Mouse (Mus musculus) midbrain, embryonic 13.5 days (tissue): ENCODE results near the gene St6gal1. TPM values are rescaled to one million over a fixed set of nuclear protein-coding genes. Genes with fewer than 3 reads are reported as not detected.

Experiments used
- ATAC-seq: fragments of 200-750 bp; cut with Nextera tagmentation; 2 replicates; pipeline ENCODE4 v1.8.0; 2017; ENCODE audit warnings: mild to moderate bottlenecking, moderate TSS enrichment, moderate library complexity
- H3K27ac ChIP-seq: fragments of 300-500 bp; sonication (generic); 2 replicates; pipeline ENCODE4 v1.5.1; 2015; ENCODE audit warnings: inconsistent platforms, mild to moderate bottlenecking, moderate library complexity
- H3K27me3 ChIP-seq: fragments of 300-500 bp; sonication (generic); 2 replicates; pipeline ENCODE4 v1.6.1; 2015; ENCODE audit warnings: mild to moderate bottlenecking, inconsistent platforms
- H3K36me3 ChIP-seq: fragments of 300-500 bp; sonication (generic); 2 replicates; pipeline ENCODE4 v1.6.1; 2015; ENCODE audit warnings: mild to moderate bottlenecking, inconsistent platforms
- H3K4me1 ChIP-seq: fragments of 300-500 bp; sonication (generic); replicated peaks from 2 replicates; pipeline ENCODE4 v1.6.1; 2015; ENCODE audit warnings: inconsistent platforms
- H3K4me2 ChIP-seq: fragments of 300-500 bp; sonication (generic); replicated peaks from 2 replicates; pipeline ENCODE4 v1.6.1; 2015; ENCODE audit warnings: moderate library complexity, mild to moderate bottlenecking, inconsistent platforms
- H3K4me3 ChIP-seq: fragments of 300-500 bp; sonication (generic); replicated peaks from 2 replicates; pipeline ENCODE4 v1.5.1; 2015; ENCODE audit warnings: mild to moderate bottlenecking, inconsistent platforms
- H3K9ac ChIP-seq: fragments of 300-500 bp; sonication (generic); replicated peaks from 2 replicates; pipeline ENCODE4 v1.6.1; 2015; ENCODE audit warnings: mild to moderate bottlenecking, inconsistent platforms
- H3K9me3 ChIP-seq: fragments of 300-500 bp; sonication (generic); 2 replicates; pipeline ENCODE4 v1.6.1; 2016; ENCODE audit warnings: mild to moderate bottlenecking, inconsistent platforms
- WGBS: fragments of 180-500 bp; shearing (Covaris S2); methylation state at CpG from one replicate; pipeline ENCODE4 v1.1.7; 2015; 5-methylcytosine and 5-hydroxymethylcytosine counted together
- polyA plus RNA-seq: library from polyadenylated mRNA; unstranded; fragments of >200 nt; fragmentation: Nextera tagmentation; extraction: Ambion mirVana; gene quantifications from 2 replicates; pipeline ENCODE4 v1.2.1, GENCODE M21; 2015

St6gal1 gene
- polyA plus RNA-seq, 1 experiment from 2014 or later: 44.5 TPM

DNA sequence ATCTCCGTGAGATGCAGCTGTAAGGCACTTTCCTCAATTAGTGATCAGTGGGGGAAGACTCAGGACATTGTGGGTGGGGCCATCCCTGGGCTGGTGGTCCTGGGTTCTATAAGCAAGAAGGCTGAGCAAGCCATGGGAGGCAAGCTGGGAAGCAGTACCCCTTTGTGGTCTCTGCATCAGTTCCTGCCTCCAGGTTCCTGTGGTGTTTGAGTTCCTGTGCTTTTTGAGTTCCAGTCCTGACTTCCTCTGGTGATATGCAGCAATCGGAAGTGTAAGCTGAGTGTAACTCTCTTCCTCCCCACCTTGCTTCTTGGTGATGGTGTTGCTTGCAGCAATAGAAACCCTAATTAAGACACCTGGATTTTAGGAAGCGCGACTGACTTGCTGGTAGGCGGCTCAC lies 58.4 kb downstream of the St6gal1 start:
- Histone ChIP-seq H3K4me1 (no peaks in the 10 kb centered on the region; the same call in 1 of the 2 replicates), H3K9ac (no peak overlapping the region), H3K9me3 (no peaks in the 10 kb centered on the region), H3K4me2 (no peak overlapping the region), H3K27ac (no peak overlapping the region), H3K4me3 (no peak overlapping the region), H3K36me3 (no peaks in the 10 kb centered on the region), H3K27me3 (no peaks in the 10 kb centered on the region)
- 93% methylated on average over 5 of the region's 5 CpGs for WGBS
- ATAC-seq: no peak

DNA sequence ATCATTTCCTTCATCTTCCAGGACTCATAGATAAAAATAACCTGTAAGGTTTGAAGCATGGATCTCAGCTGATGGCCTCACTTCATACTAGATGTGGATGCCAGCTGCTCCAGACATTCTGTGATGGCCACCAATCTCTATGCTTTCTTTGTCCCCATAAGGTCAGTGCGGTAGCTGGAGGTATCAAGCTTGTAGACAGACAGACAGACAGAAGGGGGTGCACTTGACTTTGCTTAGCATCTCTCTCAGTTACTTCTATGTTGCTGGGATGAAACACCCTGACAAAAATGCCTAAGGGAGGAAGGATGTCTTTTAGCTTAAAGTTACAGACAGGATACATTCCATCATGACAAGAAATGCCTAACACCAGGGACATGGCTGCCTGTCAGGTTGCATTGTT lies 59.1 kb downstream of the St6gal1 start:
- no peak overlapping the region for H3K4me3 ChIP-seq
- H3K9me3 ChIP-seq: no peaks in the 10 kb centered on the region
- no peak overlapping the region for H3K9ac ChIP-seq
- H3K27ac ChIP-seq: no peak overlapping the region
- 88% methylated on average over 1 of the region's 1 CpGs for WGBS
- no peaks in the 10 kb centered on the region; the same call in 1 of the 2 replicates for H3K4me1 ChIP-seq
- no peak overlapping the region for H3K4me2 ChIP-seq
- H3K27me3 ChIP-seq: no peaks in the 10 kb centered on the region
- ATAC-seq: no peak
- H3K36me3 ChIP-seq: no peaks in the 10 kb centered on the region

- ATAC-seq: no peak
- H3K9me3 ChIP-seq: no peaks in the 10 kb centered on the region
- no peaks in the 10 kb centered on the region for H3K36me3 ChIP-seq
- H3K4me1 ChIP-seq: no peaks in the 10 kb centered on the region; the same call in 1 of the 2 replicates
- H3K4me3 ChIP-seq: no peak overlapping the region
- H3K27me3 ChIP-seq: no peaks in the 10 kb centered on the region
- no peak overlapping the region for H3K27ac ChIP-seq
- H3K9ac ChIP-seq: no peak overlapping the region
- H3K4me2 ChIP-seq: no peak overlapping the region
- 92% methylated on average over 15 of the region's 15 CpGs for WGBS
Observed at GRCm38 (mm10) chr16:23284470-23285394, 60.2 kb downstream of the St6gal1 start.

DNA sequence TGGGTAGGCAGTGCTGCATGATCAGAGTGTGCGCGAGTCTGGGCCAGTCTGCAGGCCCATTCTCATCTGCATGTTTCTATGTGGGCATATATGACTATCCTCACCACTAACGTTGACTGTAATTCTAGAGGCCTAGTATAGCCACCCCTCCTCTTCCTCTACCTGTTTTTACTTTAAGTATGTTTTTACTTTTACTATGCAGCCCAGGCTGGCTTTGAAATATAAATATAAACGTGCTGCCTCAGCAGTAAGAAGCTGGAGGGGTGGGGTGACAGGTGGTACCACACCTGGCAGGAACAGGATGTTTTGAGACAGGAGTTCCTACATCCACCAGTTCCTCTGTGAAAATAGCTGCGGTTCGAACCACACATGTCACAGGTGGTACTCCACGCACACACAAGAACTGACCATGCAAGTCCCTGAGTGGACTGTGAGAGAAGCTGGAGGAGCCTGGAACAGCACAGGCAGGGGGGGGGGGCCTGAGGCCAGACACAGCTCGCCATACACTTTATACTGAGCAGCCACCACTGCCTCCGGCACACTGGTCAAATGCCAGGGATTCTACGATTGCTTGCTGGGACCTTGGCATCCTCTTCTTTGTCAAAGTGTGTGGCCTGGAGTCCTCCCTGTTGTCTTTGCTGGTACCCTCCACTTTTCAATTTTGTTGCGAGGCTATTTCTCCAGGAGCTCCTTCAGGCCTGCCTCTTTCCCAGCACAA lies 62.0 kb downstream of the St6gal1 start:
- ATAC-seq: no peak
- H3K36me3 ChIP-seq: 0 out of 2 replicates have a peak, but pooled peaks cover 5% of the 10 kb centered on the region
- no peak overlapping the region for H3K9ac ChIP-seq
- H3K4me1 ChIP-seq: no peaks in the 10 kb centered on the region
- no peaks in the 10 kb centered on the region for H3K27me3 ChIP-seq
- H3K9me3 ChIP-seq: no peaks in the 10 kb centered on the region
- 85% methylated on average over 11 of the region's 11 CpGs for WGBS
- H3K27ac ChIP-seq: no peak overlapping the region
- H3K4me3 ChIP-seq: no peak overlapping the region
- H3K4me2 ChIP-seq: no peak overlapping the region

DNA sequence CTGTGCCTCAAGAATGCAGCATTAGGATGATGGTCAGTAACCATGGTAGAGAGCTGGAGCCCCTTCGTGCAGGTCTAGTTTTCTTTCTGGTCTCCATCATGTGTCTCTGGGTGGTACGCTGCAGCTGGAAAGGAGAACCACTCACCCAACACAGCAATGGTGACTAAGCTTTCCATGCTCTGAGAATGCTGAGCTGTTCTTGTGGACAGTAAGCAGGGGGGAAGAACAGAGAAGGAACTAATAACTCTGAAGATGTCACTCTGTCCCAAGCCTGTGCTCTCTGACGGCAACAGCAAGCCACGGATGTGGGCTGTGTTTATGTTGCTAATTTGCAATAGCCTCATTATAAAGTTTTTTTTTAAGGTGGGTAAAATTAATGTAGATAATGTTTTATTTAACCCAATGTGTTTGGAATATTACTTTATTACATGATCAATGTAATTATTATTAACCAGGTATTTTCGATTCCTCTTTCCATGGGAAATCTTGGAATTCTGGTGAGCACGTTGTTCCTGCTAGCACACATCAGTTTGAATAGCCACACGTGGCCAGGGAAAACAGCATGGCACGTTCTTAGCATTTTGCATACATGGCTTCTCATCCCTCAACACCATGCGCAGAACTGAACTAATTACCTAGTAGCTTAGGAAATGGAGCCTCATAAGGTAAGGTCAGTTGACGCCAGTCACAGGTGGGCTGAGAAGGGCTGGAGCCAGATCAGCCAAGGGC lies 62.9 kb downstream of the St6gal1 start:
- 92% methylated on average over 10 of the region's 10 CpGs for WGBS

GRCm38 (mm10) chr16:23288103-23288502 lies 63.6 kb downstream of the St6gal1 start:
- Histone ChIP-seq H3K4me2 (no peak overlapping the region), H3K4me3 (no peak overlapping the region), H3K27ac (no peak overlapping the region), H3K9me3 (no peaks in the 10 kb centered on the region), H3K27me3 (no peaks in the 10 kb centered on the region), H3K36me3 (0 out of 2 replicates have a peak, but pooled peaks cover 5% of the 10 kb centered on the region), H3K4me1 (no peaks in the 10 kb centered on the region), H3K9ac (no peak overlapping the region)
- 92% methylated on average over 9 of the region's 9 CpGs for WGBS
- ATAC-seq: no peak

More for the DNA sequence above, 62.9 kb downstream of the St6gal1 start:
- no peaks in the 10 kb centered on the region for H3K4me1 ChIP-seq
- no peak overlapping the region for H3K27ac ChIP-seq
- H3K9me3 ChIP-seq: no peaks in the 10 kb centered on the region
- 0 out of 2 replicates have a peak, but pooled peaks cover 5% of the 10 kb centered on the region for H3K36me3 ChIP-seq
- no peak overlapping the region for H3K4me2 ChIP-seq
- H3K4me3 ChIP-seq: no peak overlapping the region
- H3K27me3 ChIP-seq: no peaks in the 10 kb centered on the region
- no peak overlapping the region for H3K9ac ChIP-seq
- ATAC-seq: no peak

DNA sequence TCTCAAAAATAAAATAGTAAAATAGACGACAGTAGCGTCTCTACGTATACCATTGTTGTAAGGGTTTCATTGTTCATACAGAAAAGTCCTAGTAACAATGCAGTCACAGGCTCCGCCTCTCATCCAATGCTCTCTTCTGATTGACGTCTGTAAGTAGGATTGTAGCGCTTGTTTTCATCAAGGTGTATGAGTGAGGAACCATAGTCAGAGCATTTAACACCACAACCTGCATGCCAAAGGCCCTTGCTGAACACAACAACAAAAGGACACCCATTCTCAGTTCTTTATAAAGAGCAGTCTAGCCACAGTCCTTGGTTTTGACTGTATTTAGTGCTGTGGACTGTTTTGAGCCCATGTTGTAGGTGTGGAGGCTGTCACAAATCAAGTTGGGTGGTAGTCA lies 64.9 kb downstream of the St6gal1 start:
- Histone ChIP-seq H3K4me3 (no peak overlapping the region), H3K4me1 (no peaks in the 10 kb centered on the region), H3K4me2 (no peak overlapping the region), H3K27me3 (no peaks in the 10 kb centered on the region), H3K27ac (no peak overlapping the region), H3K9me3 (no peaks in the 10 kb centered on the region), H3K9ac (no peak overlapping the region), H3K36me3 (0 out of 2 replicates have a peak, but pooled peaks cover 5% of the 10 kb centered on the region)
- WGBS: 92% methylated on average over 6 of the region's 6 CpGs
- no peak for ATAC-seq

- Histone ChIP-seq H3K27ac (no peak overlapping the region), H3K36me3 (0 out of 2 replicates have a peak, but pooled peaks cover 5% of the 10 kb centered on the region), H3K9me3 (no peaks in the 10 kb centered on the region), H3K4me2 (no peak overlapping the region), H3K27me3 (no peaks in the 10 kb centered on the region), H3K4me3 (no peak overlapping the region), H3K4me1 (no peaks in the 10 kb centered on the region), H3K9ac (no peak overlapping the region)
- ATAC-seq: no peak
- WGBS: 91% methylated on average over 9 of the region's 9 CpGs
Observed at GRCm38 (mm10) chr16:23290171-23290570, 65.6 kb downstream of the St6gal1 start.

GRCm38 (mm10) chr16:23291521-23291920 lies 67.0 kb downstream of the St6gal1 start:
- H3K36me3 ChIP-seq: 0 out of 2 replicates have a peak, but pooled peaks cover 5% of the 10 kb centered on the region
- ATAC-seq: no peak
- H3K27ac ChIP-seq: no peak overlapping the region
- no peak overlapping the region for H3K9ac ChIP-seq
- H3K9me3 ChIP-seq: no peaks in the 10 kb centered on the region
- H3K4me2 ChIP-seq: no peak overlapping the region
- H3K4me1 ChIP-seq: no peaks in the 10 kb centered on the region
- 83% methylated on average over 5 of the region's 5 CpGs for WGBS
- H3K4me3 ChIP-seq: no peak overlapping the region
- H3K27me3 ChIP-seq: no peaks in the 10 kb centered on the region

GRCm38 (mm10) chr16:23294236-23294635 lies 69.7 kb downstream of the St6gal1 start:
- 86% methylated on average over 3 of the region's 3 CpGs for WGBS
- 0 out of 2 replicates have a peak, but pooled peaks cover 5% of the 10 kb centered on the region for H3K36me3 ChIP-seq
- no peak overlapping the region for H3K4me2 ChIP-seq
- no peaks in the 10 kb centered on the region for H3K27me3 ChIP-seq
- no peak overlapping the region for H3K9ac ChIP-seq
- ATAC-seq: no peak
- H3K9me3 ChIP-seq: no peaks in the 10 kb centered on the region
- no peak overlapping the region for H3K4me3 ChIP-seq
- no peak overlapping the region for H3K27ac ChIP-seq
- H3K4me1 ChIP-seq: no peaks in the 10 kb centered on the region

- Histone ChIP-seq H3K4me3 (no peak overlapping the region), H3K4me2 (no peak overlapping the region), H3K27ac (no peak overlapping the region), H3K36me3 (0 out of 2 replicates have a peak, but pooled peaks cover 5% of the 10 kb centered on the region), H3K27me3 (no peaks in the 10 kb centered on the region), H3K4me1 (no peaks in the 10 kb centered on the region), H3K9me3 (no peaks in the 10 kb centered on the region), H3K9ac (no peak overlapping the region)
- no peak for ATAC-seq
- WGBS: 93% methylated on average over 6 of the region's 6 CpGs
Observed at GRCm38 (mm10) chr16:23294747-23295146, 70.2 kb downstream of the St6gal1 start.
